Mouse (Mus musculus): Measurements from ENCODE around the gene Ift122. TPM values are rescaled to one million over a fixed set of nuclear protein-coding genes. Genes with fewer than 3 reads are reported as not detected.

Gene Ift122
- total RNA-seq (2021): 10 to 100 TPM; 23.5 to 25.6 TPM
- long read RNA-seq, experiment 1, full-length matches to known transcripts: 13 of 21 reads
- long read RNA-seq, experiment 1, partial matches to known transcripts: 3 of 21 reads
- long read RNA-seq, experiment 1, other reads (novel, unspliced or antisense): 5 of 21 reads
- long read RNA-seq, experiment 2, full-length matches to known transcripts: 63 of 85 reads
- long read RNA-seq, experiment 2, partial matches to known transcripts: 8 of 85 reads
- long read RNA-seq, experiment 2, other reads (novel, unspliced or antisense): 14 of 85 reads

DNA sequence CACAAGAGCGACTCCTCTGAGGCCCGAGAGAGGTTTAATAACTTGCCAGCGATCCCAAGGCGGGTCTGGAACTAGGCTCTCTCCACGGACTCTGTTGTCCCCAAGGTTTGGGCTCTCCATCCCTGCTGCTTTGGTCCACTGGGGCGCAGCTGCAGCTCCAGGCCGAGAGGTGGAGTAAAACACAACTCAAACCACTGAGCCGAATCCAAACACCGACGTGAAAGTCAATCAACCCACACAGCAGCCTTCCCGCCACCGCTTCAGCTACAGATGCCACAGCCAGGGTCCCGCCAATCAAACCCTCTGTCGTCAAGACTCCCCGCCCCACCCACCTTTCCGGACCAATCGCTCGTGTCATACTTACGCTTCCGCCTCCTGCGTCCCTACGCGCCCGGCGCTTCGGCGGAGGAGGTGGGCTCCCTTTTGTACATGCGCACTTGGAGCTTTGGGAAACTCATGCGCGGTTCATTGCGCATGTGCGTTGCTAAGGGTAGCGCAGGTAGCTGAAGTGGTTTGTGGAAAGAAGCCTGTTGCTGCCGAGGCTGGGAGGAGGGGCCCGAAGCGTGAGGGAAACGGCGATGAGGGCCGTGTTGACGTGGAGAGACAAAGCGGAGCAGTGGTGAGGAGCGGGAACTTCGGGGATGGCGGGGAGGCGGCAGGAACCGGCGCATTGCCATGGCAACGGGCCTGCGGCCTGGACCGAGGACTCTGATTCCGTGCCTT, at the start of gene Ift122, which contains the start of gene Mbd4:
Gene Ift122 (plus strand): TSS at position 380 of the 723 bp plus-strand sequence.
Gene Mbd4 (minus strand): TSS at position 281 of the 723 bp plus-strand sequence.
- DNase-seq (ENCODE audit: low spot score in 2 of 2): peak; percentile 78 to 96

DNA sequence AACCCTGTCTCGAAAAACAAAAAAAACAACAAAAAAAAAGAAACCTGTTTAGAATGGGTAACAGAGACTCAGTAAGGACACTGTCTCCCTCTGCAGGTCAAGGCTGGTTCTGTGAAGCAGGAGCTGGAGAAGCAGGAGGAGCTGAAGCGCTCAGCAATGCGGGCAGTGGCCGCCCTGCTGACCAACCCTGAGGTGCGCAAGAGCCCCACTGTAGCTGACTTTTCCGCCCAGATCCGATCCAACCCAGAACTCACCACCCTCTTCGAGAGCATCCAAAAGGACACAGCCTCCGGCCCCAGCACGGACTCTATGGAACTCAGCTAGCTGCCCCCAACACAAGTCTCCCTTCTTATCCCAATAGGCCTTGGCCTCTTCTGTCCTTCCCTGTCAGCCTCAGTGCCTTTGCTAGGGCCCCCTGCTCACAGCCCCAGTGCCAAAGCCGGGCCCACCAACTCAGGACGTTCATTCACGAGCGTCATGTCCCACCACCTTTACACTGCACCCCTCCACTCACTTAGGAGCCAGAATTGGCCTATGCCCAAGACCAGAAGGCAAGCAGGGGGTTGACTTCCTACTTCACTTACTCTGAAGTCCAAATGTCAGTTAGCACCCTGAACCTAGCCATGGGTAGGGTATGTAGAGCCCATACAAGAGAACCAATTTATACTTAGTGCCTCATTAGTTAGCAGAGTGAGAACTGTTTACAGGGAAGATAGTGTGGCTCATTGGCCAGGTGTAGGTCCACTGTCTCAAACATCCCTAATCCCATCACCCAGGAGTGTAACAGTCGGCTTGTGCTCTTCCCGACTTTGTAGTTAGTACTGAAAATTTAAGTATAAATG, 49.5 kb upstream of the Ift122 start:
- DNase-seq (ENCODE audit: low spot score in 2 of 2): peak in 1 of 2 experiments; percentile 59

DNA sequence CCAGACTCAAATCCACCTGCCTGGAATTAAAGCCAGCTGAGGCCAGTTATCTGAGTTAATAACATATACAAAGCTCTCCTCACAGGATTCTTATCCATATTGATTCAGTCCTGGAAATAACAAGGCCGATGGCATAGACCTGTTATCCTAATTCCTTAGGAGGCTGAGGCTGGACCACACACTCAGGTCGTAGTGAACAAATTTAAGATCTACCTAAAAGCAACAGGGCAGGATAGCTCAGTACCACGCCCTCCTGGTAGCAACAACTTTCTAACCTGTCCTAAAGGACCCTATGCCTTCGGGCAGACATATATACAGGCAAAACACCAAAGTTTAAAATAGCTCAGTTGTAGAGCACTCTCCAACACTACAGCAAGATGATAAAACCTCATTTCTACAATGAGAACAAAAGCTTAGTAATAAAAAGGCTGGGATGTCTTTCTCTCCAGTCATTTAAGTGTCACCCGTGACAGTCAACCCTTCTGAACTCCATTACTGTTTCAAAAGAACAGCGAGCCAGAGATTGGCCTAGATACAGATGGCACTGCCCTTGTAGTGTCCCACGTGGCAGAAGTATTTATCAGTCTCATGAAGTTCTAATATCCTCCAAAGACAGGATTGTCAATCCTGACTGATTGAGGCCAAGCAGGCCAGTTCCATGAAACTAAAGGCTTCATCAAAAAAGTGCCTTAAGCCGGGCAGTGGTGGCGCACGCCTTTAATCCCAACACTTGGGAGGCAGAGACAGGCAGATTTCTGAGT, 48.7 kb upstream of the Ift122 start:
- no peak for DNase-seq (ENCODE audit: low spot score in 2 of 2)

DNA sequence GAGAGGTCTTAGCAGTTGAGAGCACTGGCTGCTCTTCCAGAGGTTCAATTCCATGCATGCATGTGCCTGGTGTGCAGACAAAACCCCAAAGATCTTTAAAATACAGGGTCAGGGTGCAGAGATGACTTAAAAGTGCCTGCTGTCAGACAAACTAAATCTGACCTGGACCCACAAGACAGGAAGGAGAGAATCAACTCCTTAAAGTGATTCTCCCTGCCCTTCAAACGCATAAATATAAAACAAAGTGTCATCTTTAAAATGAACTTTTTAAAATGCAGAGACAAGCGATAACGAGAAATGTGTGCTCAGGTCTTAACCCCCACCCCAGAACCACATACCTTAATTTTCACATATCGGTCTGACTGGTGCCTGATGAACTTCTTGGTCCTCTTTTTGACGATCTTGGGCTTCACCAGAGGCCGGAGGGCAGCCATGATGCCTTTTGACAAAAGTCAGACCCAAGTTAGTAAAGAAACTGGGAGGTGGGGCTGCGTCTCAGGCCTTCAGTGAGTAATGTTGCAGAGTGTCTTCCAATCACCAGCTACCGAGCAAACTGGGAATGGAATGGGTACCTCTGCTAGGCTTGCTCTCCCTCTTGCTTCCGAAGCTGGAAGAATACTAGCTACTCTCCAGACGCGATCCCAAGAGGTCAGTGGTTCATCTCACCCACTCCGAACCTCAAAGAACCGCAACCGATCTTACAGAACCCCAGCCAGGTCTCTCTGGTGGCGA, 45.6 kb upstream of the Ift122 start:
- no peak for DNase-seq (ENCODE audit: low spot score in 2 of 2)

DNA sequence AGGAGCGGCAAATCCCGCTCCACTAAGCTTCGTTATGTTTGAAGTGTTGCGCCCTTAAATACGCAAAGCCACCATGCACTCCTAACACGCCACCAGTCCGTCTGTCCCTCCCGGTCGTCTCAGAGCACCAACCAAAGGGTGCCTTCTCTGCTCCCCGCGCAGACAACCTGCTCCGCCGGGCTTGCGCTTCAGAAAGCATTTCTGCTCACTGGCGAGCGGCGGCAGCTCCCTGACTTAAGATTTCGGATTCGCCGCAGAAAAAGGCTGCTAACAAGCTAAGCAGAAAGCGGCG, 45.1 kb upstream of the Ift122 start:
- peak in 1 of 2 experiments; percentile 37 for DNase-seq (ENCODE audit: low spot score in 2 of 2)

DNA sequence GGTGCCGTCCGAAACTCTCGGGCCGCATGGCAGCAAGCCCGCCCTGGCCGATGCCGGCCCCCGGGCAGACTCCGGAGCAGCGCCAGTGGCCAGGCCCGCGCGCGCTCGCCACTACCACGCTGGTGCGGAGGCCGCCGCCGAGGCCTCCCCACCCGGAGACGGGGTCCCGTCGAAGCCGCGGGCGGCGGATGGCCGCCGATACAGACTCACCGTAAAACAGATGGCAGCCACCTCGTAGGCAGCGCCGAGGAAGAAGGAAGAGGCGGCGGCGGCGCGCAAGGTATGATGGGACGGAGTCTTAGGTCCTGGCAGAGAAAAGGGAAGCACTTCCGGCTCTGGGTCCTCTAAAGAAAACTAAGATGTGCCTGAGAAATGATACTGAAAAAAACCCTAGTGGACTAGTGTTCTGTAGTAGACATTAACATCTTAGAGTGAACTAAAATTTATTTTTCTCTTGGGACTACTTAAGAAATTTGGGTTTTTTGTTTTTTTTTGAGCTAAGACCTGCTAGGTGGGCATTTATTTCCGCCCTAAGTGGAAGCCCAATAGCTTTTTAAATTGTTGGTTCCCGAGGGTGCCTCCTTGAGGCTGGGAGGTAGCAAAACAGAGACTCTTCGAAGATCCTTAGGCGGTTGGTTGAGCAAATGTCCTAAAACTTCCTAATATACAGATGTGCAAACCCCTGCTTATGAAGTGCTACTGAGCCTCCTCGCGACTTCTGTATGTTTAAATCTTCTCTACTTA, 44.6 kb upstream of the Ift122 start, which contains the start of gene Rpl32:
Gene Rpl32 (minus strand): TSS at position 260 of the 744 bp plus-strand sequence.
- DNase-seq (ENCODE audit: low spot score in 2 of 2): peak; percentile 64 to 70

DNA sequence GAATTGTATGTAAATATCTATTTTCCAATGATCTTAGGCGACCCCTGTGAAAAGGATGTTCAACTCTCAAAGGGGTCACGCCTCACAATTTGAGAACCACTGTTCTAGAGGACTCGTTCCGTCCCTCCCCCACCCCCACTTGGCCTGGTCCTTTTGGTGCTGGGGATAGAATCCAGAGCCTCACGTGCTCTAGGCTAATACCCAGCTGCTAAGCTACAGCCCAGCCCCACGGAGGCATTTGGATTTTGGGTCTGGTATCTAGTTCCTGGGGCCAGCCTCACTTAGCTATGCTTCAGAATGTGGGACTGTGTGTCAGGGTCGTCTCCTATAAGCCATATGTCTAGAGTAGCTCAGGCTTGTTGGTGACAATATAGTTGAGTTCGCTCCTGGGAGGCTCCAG, 41.7 kb upstream of the Ift122 start:
- DNase-seq (ENCODE audit: low spot score in 2 of 2): no peak

- DNase-seq (ENCODE audit: low spot score in 2 of 2): peak in 1 of 2 experiments; percentile 53
These were observed 39.2 kb upstream of the Ift122 start for GRCm38 (mm10) chr6:115814104-115814503.

DNA sequence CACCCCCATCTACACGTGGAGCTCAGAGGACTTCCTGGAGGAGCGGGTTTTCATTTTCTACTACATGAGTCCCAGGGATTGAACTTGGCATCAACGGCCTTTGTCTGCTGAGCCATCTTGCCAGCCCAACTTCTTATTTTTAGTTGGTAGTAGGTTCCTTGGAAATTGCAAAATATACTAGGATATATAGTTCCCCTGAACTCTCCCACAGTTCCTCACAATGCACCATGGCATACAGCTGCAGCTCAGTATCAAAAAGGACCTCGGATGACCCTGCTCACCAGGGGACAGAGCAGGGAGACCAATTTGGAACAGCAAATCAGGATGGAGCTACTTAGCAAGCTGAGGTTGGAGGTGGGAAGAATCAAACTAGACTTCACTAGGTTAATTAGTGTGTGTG, 38.2 kb upstream of the Ift122 start:
- DNase-seq (ENCODE audit: low spot score in 2 of 2): no peak

DNA sequence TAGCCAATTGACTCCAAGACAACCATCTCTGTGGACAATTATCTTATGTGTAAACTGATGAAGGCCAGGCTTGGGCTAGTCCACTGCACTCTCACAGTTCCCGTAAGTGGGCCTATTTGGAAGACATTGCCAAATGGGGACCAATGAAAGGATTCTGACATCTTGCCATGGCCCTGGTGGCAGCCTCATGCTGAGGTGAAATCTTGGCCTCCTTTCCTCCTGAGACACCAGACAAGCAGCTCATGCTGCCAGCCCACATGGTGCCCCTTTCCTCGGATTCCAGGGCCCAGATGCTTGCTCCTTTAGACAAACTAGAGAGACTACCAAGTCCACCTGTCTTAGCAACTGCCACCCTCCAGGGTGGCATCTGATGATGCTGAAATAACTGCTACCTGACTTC, 35.1 kb upstream of the Ift122 start:
- DNase-seq (ENCODE audit: low spot score in 2 of 2): no peak

DNA sequence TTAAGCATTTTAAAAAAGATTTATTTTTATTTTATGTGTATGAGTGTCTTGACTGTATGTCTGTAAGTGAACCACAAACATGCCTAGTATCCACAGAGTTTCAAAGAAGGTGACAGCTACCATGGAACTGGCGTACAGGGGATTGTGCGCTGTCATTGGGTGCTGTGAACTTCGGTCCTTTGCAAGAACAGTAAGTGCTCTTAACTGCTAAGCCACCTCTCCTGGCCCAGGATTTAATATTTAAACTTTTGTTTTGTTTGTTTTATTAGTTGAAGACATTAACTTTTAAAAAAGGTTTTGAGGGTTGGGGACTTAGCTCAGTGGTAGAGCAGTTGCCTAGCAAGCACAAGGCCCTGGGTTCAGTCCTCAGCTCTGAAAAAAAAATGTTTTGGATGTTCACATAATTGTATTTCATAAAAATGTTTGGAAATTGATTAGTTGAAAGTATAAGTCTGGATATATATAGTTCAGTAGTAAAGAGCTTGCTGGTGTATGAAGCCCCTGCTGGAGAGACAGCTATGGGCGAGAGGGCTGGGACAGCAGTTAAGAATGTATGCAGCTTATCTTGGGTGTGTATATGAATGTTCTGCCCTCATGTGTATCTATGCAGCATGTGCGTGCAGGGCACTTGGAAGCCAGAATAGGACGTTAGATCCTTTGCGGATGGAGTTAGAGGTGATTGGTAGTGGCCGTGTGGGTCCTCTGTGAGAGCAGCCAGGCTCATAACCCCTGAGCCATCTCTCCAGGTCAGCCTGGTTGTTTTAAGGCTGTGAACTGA, 31.9 kb upstream of the Ift122 start:
- no peak for DNase-seq (ENCODE audit: low spot score in 2 of 2)

GRCm38 (mm10) chr6:115823850-115824464, 29.3 kb upstream of the Ift122 start:
- peak in 1 of 2 experiments; percentile 52 for DNase-seq (ENCODE audit: low spot score in 2 of 2)

DNA sequence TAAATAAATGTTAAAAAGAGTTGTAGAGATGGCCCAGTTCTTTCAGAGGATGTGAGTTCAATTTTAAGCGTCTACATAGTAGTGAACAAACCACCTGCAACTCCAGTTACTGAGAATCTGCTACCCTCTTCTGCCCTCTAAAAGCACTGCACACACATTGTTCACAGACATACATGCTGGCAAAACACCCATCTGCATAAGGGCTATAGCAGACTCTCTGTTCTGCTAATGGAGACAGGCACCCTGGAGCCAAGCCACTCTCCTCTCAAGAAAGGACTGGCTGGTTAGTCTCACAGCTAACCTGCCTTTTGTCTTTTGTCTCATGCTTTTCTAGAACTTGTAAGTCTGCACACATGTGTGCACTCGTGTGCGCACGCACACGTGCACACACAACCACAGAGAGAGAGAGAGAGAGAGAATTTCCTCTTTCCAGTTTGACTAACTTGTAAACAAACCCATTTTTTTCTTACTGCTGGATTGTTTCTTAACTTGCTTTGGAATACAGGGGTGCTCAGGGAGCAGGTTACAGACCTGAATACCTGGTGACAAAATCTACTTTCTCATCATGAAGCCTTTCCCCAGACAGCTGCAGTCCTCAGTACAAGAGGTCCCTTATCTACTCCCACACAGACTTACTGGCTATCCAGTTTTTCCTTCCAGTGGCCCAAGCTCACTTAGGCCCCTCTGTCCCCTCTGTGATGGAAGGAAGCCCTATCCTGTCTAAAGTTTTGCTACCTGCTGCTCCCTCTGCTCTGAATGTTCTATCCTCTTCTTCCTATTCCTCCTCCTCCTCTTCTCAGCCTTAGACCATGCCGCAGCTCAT, 22.3 kb upstream of the Ift122 start:
- DNase-seq (ENCODE audit: low spot score in 2 of 2): no peak

- no peak for DNase-seq (ENCODE audit: low spot score in 2 of 2)
These were observed 21.0 kb upstream of the Ift122 start for GRCm38 (mm10) chr6:115832152-115832850.

DNA sequence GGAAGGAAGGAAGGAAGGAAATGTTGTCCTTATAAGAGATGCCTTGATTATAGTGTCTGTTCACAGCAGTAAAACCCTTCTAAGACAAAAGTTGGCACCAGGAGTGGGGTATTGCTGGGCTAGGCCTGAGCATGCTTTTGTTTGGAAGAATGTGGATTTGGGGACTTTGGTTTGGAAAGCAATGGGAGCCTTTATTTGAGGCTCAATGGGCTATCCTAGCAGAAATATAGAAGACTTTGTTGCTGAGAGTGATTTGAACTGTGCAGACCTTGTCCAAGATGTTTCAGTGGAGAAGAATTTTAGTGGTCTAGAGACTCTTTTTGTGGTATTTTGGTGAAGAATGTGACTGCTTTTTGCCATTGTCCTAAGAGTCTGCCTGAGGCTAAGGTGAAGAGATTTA, 19.4 kb upstream of the Ift122 start:
- DNase-seq (ENCODE audit: low spot score in 2 of 2): no peak

GRCm38 (mm10) chr6:115838161-115838597, 15.1 kb upstream of the Ift122 start, which contains the start of gene Efcab12:
Gene Efcab12 (minus strand): TSS chr6:115838412.
- peak in 1 of 2 experiments; percentile 53 for DNase-seq (ENCODE audit: low spot score in 2 of 2)

GRCm38 (mm10) chr6:115838745-115839144, 14.5 kb upstream of the Ift122 start:
- no peak for DNase-seq (ENCODE audit: low spot score in 2 of 2)

Data from adrenal gland, postnatal 4 days (tissue).